Mouse (Mus musculus) intestine, embryonic 16.5 days (tissue): ENCODE results near the gene Hist3h2ba. TPM values are rescaled to one million over a fixed set of nuclear protein-coding genes. Genes with fewer than 3 reads are reported as not detected.

Source experiments
- ATAC-seq: fragments of 200-750 bp; cut with Nextera tagmentation; 2 replicates; pipeline ENCODE4 v1.8.0; 2017; ENCODE audit warnings: moderate TSS enrichment, moderate library complexity
- H3K27ac ChIP-seq: fragments of 300-500 bp; sonication (generic); 2 replicates; pipeline ENCODE4 v1.5.1; 2014; ENCODE audit warnings: mild to moderate bottlenecking, low read length
- H3K27me3 ChIP-seq: fragments of 300-500 bp; sonication (generic); replicated peaks from 2 replicates; pipeline ENCODE4 v1.6.1; 2014; ENCODE audit warnings: low read length, control low read depth, mixed read lengths; ENCODE audit not compliant: control insufficient read depth, insufficient read depth
- H3K36me3 ChIP-seq: fragments of 300-500 bp; sonication (generic); 2 replicates; pipeline ENCODE4 v1.6.1; 2014; ENCODE audit warnings: low read length, control low read depth; ENCODE audit not compliant: control insufficient read depth, insufficient read depth
- H3K4me1 ChIP-seq: fragments of 300-500 bp; sonication (generic); 2 replicates; pipeline ENCODE4 v1.6.1; 2014; ENCODE audit warnings: low read length, control low read depth, mixed read lengths; ENCODE audit not compliant: control insufficient read depth, insufficient read depth
- H3K4me2 ChIP-seq: fragments of 300-500 bp; sonication (generic); 2 replicates; pipeline ENCODE4 v1.6.1; 2014; ENCODE audit warnings: low read depth, low read length, control low read depth
- H3K4me3 ChIP-seq: fragments of 300-500 bp; sonication (generic); 2 replicates; pipeline ENCODE4 v1.5.1; 2014; ENCODE audit warnings: mild to moderate bottlenecking, low read length
- H3K9ac ChIP-seq: fragments of 300-500 bp; sonication (generic); 2 replicates; pipeline ENCODE4 v1.6.1; 2014; ENCODE audit warnings: low read depth, low read length
- H3K9me3 ChIP-seq: fragments of 300-500 bp; sonication (generic); 2 replicates; pipeline ENCODE4 v1.6.1; 2016; ENCODE audit warnings: low read length, control low read depth; ENCODE audit not compliant: control insufficient read depth
- WGBS: fragments of 180-500 bp; shearing (Covaris S2); extraction: QIAGEN DNeasy Blood & Tissue Kit; methylation state at CpG from one replicate; pipeline ENCODE4 v1.1.7; 2014; 5-methylcytosine and 5-hydroxymethylcytosine counted together
- polyA plus RNA-seq: library from polyadenylated mRNA; unstranded; fragments of >200 nt; fragmentation: Nextera tagmentation; extraction: Ambion mirVana; gene quantifications from 2 replicates; pipeline ENCODE4 v1.2.1, GENCODE M21; 2015

Gene Hist3h2ba
- polyA plus RNA-seq, 1 experiment from 2014 or later = 40.9 TPM

DNA sequence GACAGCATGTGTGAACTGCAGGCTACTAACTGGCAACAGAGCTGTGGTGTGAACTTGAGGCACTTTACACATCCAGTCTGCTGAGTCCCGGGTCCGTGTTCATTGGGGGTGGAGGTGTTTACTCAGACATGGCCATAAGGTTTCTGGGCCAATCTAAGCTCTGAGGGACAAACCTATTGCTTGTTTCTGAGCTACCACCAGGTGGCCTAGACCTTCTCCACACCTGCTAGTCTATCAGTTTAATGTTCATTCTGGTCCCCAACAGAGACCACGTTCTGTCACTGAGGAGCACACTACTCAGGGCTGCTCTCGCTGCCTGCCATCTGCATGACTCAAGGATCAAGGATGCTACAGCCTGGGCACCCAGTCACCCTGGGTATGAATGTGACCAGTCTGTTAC lies 17.1 kb upstream of the Hist3h2ba start:
- Histone ChIP-seq H3K36me3 (peaks cover 13% of the 10 kb centered on the region; the same call in 1 of the 2 replicates), H3K27ac (no peak overlapping the region)
- 59% methylated on average over 4 of the region's 4 CpGs for WGBS

DNA sequence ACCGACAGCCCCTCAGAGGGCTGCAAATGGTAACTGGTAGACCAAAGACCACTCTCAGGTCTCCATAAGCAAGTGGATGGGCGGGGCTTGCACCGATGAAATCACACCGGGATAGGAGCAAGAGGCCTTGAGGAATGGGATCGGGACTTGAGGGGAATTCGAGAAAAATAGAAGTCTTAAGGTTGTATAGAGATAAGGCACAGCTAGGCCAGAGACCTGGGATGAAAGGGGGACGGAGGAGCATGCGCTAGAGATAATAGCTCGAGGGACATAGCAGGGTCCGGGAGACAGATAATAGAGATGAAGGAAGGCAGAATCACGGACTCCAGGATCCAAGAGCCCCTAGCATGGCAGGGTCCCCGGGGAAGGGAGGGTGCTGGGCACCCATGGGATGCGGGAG lies 10.8 kb upstream of the Hist3h2ba start:
- 0 out of 2 replicates have a peak, but pooled peaks have one; percentile 2 for ATAC-seq
- under 1% methylated on average over 13 of the region's 13 CpGs for WGBS
- H3K9me3 ChIP-seq = no peaks in the 10 kb centered on the region

More for the DNA sequence above, 17.1 kb upstream of the Hist3h2ba start:
- peaks cover 4% of the 10 kb centered on the region; the same call in 1 of the 2 replicates for H3K4me1 ChIP-seq
- no peak; the same call in 1 of the 2 replicates for ATAC-seq
- H3K9ac ChIP-seq = no peak overlapping the region
- H3K4me3 ChIP-seq = no peak overlapping the region
- H3K9me3 ChIP-seq = no peaks in the 10 kb centered on the region
- no peak overlapping the region for H3K4me2 ChIP-seq
- no peaks in the 10 kb centered on the region for H3K27me3 ChIP-seq

DNA sequence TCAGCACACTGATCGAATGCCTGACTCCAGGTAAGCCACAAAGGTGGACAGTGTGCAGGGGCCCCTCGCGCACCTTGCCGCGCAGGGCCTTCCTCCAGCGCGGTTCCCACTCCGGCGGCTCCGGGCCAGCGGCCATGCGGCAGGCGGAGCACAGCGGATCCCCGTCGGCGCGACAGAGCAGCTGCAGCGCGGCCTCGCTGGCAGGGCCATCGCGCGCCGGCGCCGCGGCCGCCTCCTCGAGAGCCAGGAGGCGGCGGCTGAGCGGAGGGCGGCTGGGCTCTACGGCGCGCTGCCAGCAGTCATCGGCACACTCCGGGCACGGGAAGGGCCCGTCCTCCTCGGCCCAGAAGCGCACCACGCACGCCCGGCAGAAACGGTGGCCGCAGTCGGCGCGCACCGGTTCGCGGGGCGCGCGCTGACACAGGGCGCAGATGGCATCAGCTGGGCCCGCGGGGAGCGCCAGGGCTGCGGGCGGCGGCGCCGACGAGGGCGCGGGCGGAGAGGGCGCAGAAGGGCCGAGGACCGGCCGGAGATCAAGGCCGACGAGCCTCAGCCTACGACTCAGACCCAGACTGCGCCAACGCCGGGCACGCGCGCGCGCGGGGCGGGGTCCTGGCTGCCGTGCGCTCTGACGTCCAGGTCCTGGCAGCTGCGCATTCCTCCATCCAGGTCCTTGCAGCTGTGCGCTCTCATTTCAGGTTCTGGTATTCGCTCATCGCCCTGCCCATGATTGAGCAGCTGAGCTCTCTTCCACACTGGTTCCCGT lies 10.2 kb upstream of the Hist3h2ba start, which contains the start of gene Rnf187:
TSS of gene Rnf187 (minus strand) at position 595 of the 766 bp plus-strand sequence.
- WGBS = under 1% methylated on average over 95 of the region's 95 CpGs
- peak; percentile 97 for ATAC-seq
- no peaks in the 10 kb centered on the region for H3K9me3 ChIP-seq

More for the DNA sequence above, 10.8 kb upstream of the Hist3h2ba start:
- peak overlapping the region; percentile 95 for H3K9ac ChIP-seq
- H3K36me3 ChIP-seq = peaks cover 9% of the 10 kb centered on the region; the same call in 1 of the 2 replicates
- peak overlapping the region; percentile 88 for H3K27ac ChIP-seq
- peak overlapping the region; percentile 90 for H3K4me2 ChIP-seq
- no peaks in the 10 kb centered on the region for H3K27me3 ChIP-seq
- peaks cover 10% of the 10 kb centered on the region for H3K4me1 ChIP-seq
- H3K4me3 ChIP-seq = peak overlapping the region; percentile 88

DNA sequence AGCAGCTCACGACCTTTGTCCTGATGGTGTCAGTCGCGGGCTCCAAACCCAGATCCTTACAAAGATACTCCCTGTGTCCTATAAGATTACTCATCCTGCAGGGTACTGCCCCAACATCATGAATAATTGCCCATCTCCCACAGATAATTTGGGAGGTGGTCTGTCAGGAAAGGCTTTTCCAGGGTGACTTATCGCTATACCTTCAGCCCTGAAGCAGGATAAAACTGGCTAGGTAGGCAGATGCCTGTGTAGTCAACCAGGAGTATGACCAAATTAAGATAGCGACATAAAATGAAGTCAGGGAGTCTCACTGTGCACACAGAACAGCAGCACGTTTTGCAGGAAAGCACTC lies 9.7 kb upstream of the Hist3h2ba start:
- 9% methylated on average over 6 of the region's 6 CpGs for WGBS
- ATAC-seq = peak; percentile 12
- H3K9ac ChIP-seq = peak overlapping the region; percentile 95; the same call in 1 of the 2 replicates

More for the DNA sequence above, 10.2 kb upstream of the Hist3h2ba start, which contains the start of gene Rnf187:
- peak within 1 kb of the TSS; percentile 88 for H3K4me3 ChIP-seq
- peaks cover 10% of the 10 kb centered on the region for H3K4me1 ChIP-seq
- peak within 1 kb of the TSS; percentile 90 for H3K4me2 ChIP-seq
- H3K36me3 ChIP-seq = peaks cover 3% of the 10 kb centered on the region; the same call in 1 of the 2 replicates
- H3K27ac ChIP-seq = peak within 1 kb of the TSS; percentile 88
- H3K27me3 ChIP-seq = no peaks in the 10 kb centered on the region
- H3K9ac ChIP-seq = peak within 1 kb of the TSS; percentile 95

DNA sequence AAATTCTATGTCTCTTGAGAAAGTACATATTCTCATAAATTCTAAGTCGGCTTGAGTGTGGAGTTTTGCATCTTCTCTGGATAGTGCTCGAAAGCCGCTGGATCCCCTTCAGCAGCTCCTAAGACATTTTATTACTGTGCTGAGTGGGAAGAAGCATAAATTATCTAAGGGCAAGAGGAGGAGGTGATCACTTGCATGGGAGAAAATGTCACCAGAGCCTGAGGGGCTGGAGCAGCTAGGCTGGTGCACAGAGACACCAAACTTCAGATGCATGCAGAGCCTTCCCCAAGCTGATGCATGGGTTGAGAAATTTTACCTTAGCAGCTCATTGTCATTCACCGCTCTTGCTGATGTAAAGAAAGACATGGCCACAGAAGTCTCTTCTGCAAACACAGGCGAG lies 4.6 kb upstream of the Hist3h2ba start:
- Histone ChIP-seq H3K4me2 (no peak overlapping the region), H3K4me1 (peaks cover 8% of the 10 kb centered on the region), H3K27ac (no peak overlapping the region), H3K27me3 (no peaks in the 10 kb centered on the region), H3K9me3 (no peaks in the 10 kb centered on the region), H3K4me3 (no peak overlapping the region), H3K36me3 (no peaks in the 10 kb centered on the region), H3K9ac (no peak overlapping the region)
- 73% methylated on average over 5 of the region's 5 CpGs for WGBS
- ATAC-seq = no peak

More for the DNA sequence above, 9.7 kb upstream of the Hist3h2ba start:
- no peaks in the 10 kb centered on the region for H3K9me3 ChIP-seq
- no peaks in the 10 kb centered on the region for H3K27me3 ChIP-seq
- H3K27ac ChIP-seq = no peak overlapping the region
- peak overlapping the region; percentile 88 for H3K4me3 ChIP-seq
- peak overlapping the region; percentile 28 for H3K4me2 ChIP-seq
- H3K36me3 ChIP-seq = no peaks in the 10 kb centered on the region
- peaks cover 10% of the 10 kb centered on the region for H3K4me1 ChIP-seq

DNA sequence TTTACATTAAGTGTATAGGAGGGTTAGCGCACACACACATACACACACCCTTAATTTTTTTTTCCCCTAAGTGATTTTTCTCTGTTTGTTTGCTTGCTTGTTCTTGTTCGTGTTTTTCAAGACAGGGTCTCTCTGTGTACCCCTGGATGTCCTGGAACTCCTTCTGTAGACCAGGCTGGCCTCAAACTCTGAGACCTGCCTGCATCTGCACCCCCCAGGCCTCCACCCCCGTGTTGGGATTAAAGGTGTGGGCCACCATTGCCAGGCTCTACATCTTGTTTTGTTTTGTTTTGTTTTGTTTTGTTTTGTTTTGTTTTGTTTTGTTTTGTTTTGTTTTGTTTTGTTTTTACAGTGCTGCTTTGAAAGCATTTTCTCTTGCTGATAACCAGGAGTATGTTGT lies 1.4 kb upstream of the Hist3h2ba start:
- H3K27me3 ChIP-seq = no peaks in the 10 kb centered on the region
- no peak overlapping the region for H3K9ac ChIP-seq
- H3K9me3 ChIP-seq = no peaks in the 10 kb centered on the region
- no peak for ATAC-seq
- WGBS = 79% methylated on average over 3 of the region's 3 CpGs
- H3K36me3 ChIP-seq = no peaks in the 10 kb centered on the region
- no peak overlapping the region for H3K4me3 ChIP-seq
- no peak overlapping the region for H3K4me2 ChIP-seq
- H3K27ac ChIP-seq = no peak overlapping the region
- peaks cover 8% of the 10 kb centered on the region for H3K4me1 ChIP-seq

DNA sequence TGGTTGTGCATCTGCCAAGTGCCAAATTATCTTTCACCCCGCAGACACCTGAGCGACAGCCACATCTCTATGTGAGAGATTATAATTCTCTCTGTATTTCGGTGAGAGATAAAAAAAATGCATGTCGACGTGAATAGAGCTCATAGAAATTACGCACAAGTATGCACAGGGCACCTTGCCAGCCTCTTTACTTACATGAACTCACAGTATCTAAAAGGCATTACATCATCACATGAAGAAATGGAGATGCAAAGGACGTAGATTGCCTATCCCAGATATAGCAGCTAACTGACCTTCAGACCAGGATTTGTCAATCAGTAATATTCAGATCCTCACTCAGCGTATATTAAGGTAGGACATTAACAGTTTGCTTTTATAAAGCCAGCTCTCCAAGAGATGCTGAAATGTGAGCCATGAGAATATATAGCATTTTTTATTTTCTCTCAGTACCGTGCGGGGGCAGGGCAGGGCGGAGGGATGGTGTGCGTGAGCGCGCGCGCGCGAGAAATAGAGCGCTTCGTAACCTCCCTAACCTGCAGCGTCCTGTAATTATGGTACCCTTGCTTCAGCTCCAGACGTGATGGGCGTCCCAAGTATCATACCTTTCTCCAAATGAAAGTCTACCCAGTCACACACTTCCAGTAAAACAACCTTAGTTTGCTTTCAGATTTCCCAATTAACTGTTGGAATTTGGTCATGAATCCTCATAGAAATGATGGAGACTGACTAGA lies 757 bp upstream of the Hist3h2ba start:
- H3K36me3 ChIP-seq = no peaks in the 10 kb centered on the region
- no peaks in the 10 kb centered on the region for H3K9me3 ChIP-seq
- peak overlapping the region; percentile 48 for H3K4me2 ChIP-seq
- H3K4me3 ChIP-seq = peak overlapping the region; percentile 49
- 10% methylated on average over 23 of the region's 23 CpGs for WGBS
- H3K27me3 ChIP-seq = no peaks in the 10 kb centered on the region
- H3K4me1 ChIP-seq = peaks cover 8% of the 10 kb centered on the region
- peak overlapping the region; percentile 10 for H3K9ac ChIP-seq
- peak; percentile 56 for ATAC-seq
- H3K27ac ChIP-seq = peak overlapping the region; percentile 25

DNA sequence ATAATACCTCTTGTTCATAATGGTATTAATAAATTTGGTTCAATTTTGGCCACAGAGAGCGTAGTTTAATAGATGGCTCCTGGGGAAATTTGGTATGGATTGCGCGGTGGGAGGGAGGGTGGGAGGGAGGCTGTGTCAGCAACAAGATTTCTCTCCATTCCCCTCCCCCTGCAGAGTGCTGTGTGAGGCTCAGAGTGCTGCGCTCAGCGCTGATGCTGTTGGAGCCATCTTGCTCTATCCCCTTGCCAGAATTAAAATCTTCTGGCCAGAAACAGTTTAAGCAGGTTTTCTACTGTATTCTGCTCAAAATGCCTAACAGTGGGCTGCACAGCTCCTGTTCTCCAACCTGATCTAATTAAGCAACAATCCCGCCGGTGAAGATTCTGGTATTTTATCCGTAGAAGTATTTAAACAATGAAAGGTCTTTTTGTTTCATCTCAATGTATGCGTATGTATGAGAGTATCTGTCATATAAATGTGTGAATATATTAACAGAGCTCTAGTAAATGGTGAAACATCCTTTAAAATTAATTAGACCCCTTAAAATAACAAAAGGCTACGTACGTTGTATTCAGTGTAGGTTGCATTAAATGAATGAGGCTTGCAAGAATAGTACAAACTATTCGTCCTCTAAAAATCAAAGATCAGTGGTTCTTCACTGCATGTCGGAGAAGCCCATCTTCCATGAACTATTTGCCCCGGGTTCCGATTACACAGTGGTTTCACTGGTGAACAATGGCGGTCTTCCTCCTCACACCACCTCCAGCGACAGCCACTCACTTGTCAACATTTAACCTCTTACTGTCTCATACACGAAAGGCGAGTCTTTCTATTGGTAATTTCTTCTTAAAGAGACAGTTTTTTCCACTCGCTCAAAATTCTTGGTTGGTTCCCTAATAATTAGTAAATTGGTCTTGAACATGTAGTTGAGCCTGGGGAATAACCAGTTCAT lies 1.0 kb downstream of the Hist3h2ba start:
- peaks cover 14% of the 10 kb centered on the region for H3K4me1 ChIP-seq
- H3K9ac ChIP-seq = peak overlapping the region; percentile 63
- peak overlapping the region; percentile 49 for H3K4me3 ChIP-seq
- no peaks in the 10 kb centered on the region for H3K9me3 ChIP-seq
- 11% methylated on average over 20 of the region's 20 CpGs for WGBS
- H3K4me2 ChIP-seq = peak overlapping the region; percentile 48
- no peaks in the 10 kb centered on the region for H3K27me3 ChIP-seq
- no peak for ATAC-seq
- no peaks in the 10 kb centered on the region for H3K36me3 ChIP-seq
- H3K27ac ChIP-seq = peak overlapping the region; percentile 82
